Mouse (Mus musculus) liver, embryonic 14.5 days (tissue): ENCODE measurements at regions not wholly inside any gene's neighbourhood (a gene's known extent, or its start where the extent isn't known, plus 50 kb on each side); places are given as distances from the start of the nearest gene placed in this dataset.

Experiments used
- CTCF ChIP-seq: IDR thresholded peaks from 2 replicates; pipeline ENCODE4 v1.5.1; 2016; ENCODE audit warnings: antibody characterized with exemption, low read depth, control low read depth
- EP300 ChIP-seq: IDR thresholded peaks from 2 replicates; pipeline ENCODE4 v1.6.1; 2016; ENCODE audit warnings: antibody characterized with exemption, low read depth

GRCm38 (mm10) chr8:26267569-26267968 lies 148.2 kb downstream of the Gm45692 start:
- TF ChIP-seq CTCF (no peak), EP300 (no peak)
